Mouse (Mus musculus): ENCODE data around the gene Nfu1. TPM values are rescaled to one million over a fixed set of nuclear protein-coding genes. Genes with fewer than 3 reads are reported as not detected.

Nfu1 gene
- polyA plus RNA-seq, 1 experiment from 2014 or later: 113 TPM

Other genes starting within 250 kb of the Nfu1 start
- 3.2 and 3.4 TPM in 2 replicates for gene Anxa4, start 215.7 kb upstream of the Nfu1 start, polyA plus RNA-seq (2015; fragmentation: Nextera tagmentation; extraction: Ambion mirVana)
- gene Aak1, start 159.7 kb upstream of the Nfu1 start, polyA plus RNA-seq (2015; fragmentation: Nextera tagmentation; extraction: Ambion mirVana): 32.1 and 34.4 TPM in 2 replicates
- 20.1 and 20.5 TPM in 2 replicates for gene Gfpt1, start 33.6 kb downstream of the Nfu1 start, polyA plus RNA-seq (2015; fragmentation: Nextera tagmentation; extraction: Ambion mirVana)
- gene D6Ertd527e, start 95.5 kb downstream of the Nfu1 start, polyA plus RNA-seq (2015; fragmentation: Nextera tagmentation; extraction: Ambion mirVana): 0.12 and 0.16 TPM in 2 replicates